ENCODE assay signal across 33 mouse cellular contexts in the genomic region with DNA sequence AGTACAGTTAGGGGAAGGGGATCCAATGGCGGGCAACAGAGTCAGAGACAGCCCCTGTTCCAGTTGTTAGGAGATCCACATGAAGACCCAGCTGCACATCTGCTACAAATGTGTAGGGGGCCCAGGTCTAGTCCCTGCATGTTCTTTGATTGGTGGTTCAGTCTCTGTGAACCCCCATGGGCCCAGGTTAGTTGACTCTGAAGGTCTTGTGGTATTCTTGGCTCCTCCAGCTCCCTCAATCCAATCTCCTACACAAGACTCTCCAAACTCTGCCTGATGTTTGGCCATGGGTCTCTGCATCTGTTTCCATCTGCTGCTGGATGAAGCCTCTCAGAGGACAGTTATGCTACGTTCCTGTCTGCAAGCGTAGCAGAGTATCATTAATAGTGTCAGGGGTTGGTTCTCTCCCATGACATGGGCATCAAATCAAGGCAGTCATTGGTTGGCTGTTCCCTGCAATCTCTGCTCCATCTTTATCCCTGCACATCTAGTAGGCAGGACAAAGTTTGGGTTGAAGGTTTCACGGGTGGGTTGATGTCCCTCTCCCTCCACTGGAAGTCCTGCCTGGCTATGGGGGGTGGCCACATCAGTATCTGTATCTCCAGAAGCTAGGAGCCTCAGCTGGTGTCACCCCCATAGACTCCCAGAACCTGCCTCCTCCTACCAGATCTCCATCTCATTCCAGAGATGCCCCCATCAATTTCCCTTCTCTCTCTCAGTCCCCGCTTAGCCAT. TPM values are rescaled to one million over a fixed set of nuclear protein-coding genes. Genes with fewer than 3 reads are reported as not detected.
A peak's percentile ranks its signal among the peaks of the same experiment; 100 is the strongest.
DNase-seq lines count a peak whose midpoint lies in the region; ATAC-seq and TF ChIP-seq lines count a peak whose summit lies in the region.
"Had no signal": no experiment of that assay in that cellular context is flagged by ENCODE, and none has a peak within 500 bp of the region (broad histone marks: within the 10 kb centered on the region; RNA-seq: fewer than 3 reads in every experiment).

No protein-coding gene starts in this region.

- peak overlapping the region; percentile 22; the same call in 1 of the 2 replicates for H3K27ac ChIP-seq in heart, embryonic 12.5 days (ENCODE audit: poor library complexity, severe bottlenecking)
- peak overlapping the region; percentile 58 for H3K27ac ChIP-seq in kidney, adult 2 months (ENCODE audit: insufficient read depth, low read depth, low read length)
- peak overlapping the region; percentile 77 for H3K27ac ChIP-seq in brown adipose tissue, adult 24 weeks (replicated peaks; ENCODE audit: low read depth, low read length)
- peak overlapping the region; percentile 49 for H3K27ac ChIP-seq in small intestine, adult 2 months (ENCODE audit: insufficient read depth, low read depth, low read length)
- H3K27ac ChIP-seq: embryonic facial prominence, embryonic 10.5 days; embryonic facial prominence, embryonic 15.5 days; forebrain, embryonic 12.5 days; hindbrain, embryonic 10.5 days; hindbrain, embryonic 15.5 days; kidney, embryonic 15.5 days; layer of hippocampus, adult 2 months; left cerebral cortex, adult 2 months; limb, embryonic 12.5 days; liver, embryonic 13.5 days; midbrain, embryonic 13.5 days; neural tube, embryonic 13.5 days had no signal

- H3K27me3 ChIP-seq in heart, embryonic 12.5 days (replicated peaks) = no peaks in the 10 kb centered on the region
- no peaks in the 10 kb centered on the region for H3K27me3 ChIP-seq in kidney, adult 2 months (replicated peaks; ENCODE audit: control insufficient read depth, insufficient read depth, low read length)
- no peaks in the 10 kb centered on the region for H3K27me3 ChIP-seq in small intestine, adult 2 months (ENCODE audit: control insufficient read depth, insufficient read depth, low read length)
- H3K27me3 ChIP-seq: embryonic facial prominence, embryonic 15.5 days; forebrain, embryonic 12.5 days; hindbrain, embryonic 15.5 days; kidney, embryonic 15.5 days; limb, embryonic 12.5 days; liver, embryonic 13.5 days; midbrain, embryonic 13.5 days; neural tube, embryonic 13.5 days had no signal

- no peaks in the 10 kb centered on the region for H3K36me3 ChIP-seq in heart, embryonic 12.5 days
- H3K36me3 ChIP-seq in kidney, adult 2 months (ENCODE audit: control insufficient read depth, insufficient read depth, low read length) = no peaks in the 10 kb centered on the region
- H3K36me3 ChIP-seq in small intestine, adult 2 months (ENCODE audit: control insufficient read depth, insufficient read depth, low read length) = no peaks in the 10 kb centered on the region
- H3K36me3 ChIP-seq: embryonic facial prominence, embryonic 10.5 days; embryonic facial prominence, embryonic 15.5 days; forebrain, embryonic 12.5 days; hindbrain, embryonic 10.5 days; hindbrain, embryonic 15.5 days; kidney, embryonic 15.5 days; limb, embryonic 12.5 days; liver, embryonic 13.5 days; midbrain, embryonic 13.5 days; neural tube, embryonic 13.5 days had no signal

- no peak for TF ChIP-seq POLR2A in kidney, adult 2 months (IDR thresholded peaks at IDR 0.05; ENCODE audit: low read depth, low read length)
- no peak for TF ChIP-seq POLR2A in small intestine, adult 2 months (IDR thresholded peaks at IDR 0.05; ENCODE audit: low read depth, low read length)

- ATAC-seq in heart, embryonic 12.5 days (ENCODE audit: insufficient number of reproducible peaks, low FRiP score) = no peak
- ATAC-seq in activated CD4-positive, CD25-positive, alpha-beta regulatory T cell, adult 4 months = no peak
- ATAC-seq: CD4-positive, CD25-positive, alpha-beta regulatory T cell, adult 4 months; forebrain, postnatal 0 days; inflammation-experienced regulatory T-cells, adult 6 months; midbrain, embryonic 13.5 days had no signal

- H3K4me3 ChIP-seq in heart, embryonic 12.5 days = no peak overlapping the region
- no peak overlapping the region for H3K4me3 ChIP-seq in kidney, adult 2 months (ENCODE audit: insufficient read depth, low read depth, low read length)
- H3K4me3 ChIP-seq in brown adipose tissue, adult 24 weeks (ENCODE audit: insufficient read depth, low read depth, low read length) = no peak overlapping the region
- H3K4me3 ChIP-seq in small intestine, adult 2 months (ENCODE audit: low read depth, low read length) = no peak overlapping the region
- H3K4me3 ChIP-seq: embryonic facial prominence, embryonic 10.5 days; embryonic facial prominence, embryonic 15.5 days; forebrain, embryonic 12.5 days; hindbrain, embryonic 10.5 days; hindbrain, embryonic 15.5 days; kidney, embryonic 15.5 days; layer of hippocampus, adult 2 months; left cerebral cortex, adult 2 months; limb, embryonic 12.5 days; liver, embryonic 13.5 days; midbrain, embryonic 13.5 days; neural tube, embryonic 13.5 days had no signal

- H3K9ac ChIP-seq in heart, embryonic 12.5 days = no peak overlapping the region
- H3K9ac ChIP-seq: embryonic facial prominence, embryonic 15.5 days; forebrain, embryonic 12.5 days; forebrain, postnatal 0 days; hindbrain, embryonic 15.5 days; kidney, embryonic 15.5 days; limb, embryonic 12.5 days; liver, embryonic 13.5 days; midbrain, embryonic 13.5 days; neural tube, embryonic 13.5 days had no signal

- no peaks in the 10 kb centered on the region for H3K9me3 ChIP-seq in heart, embryonic 12.5 days (replicated peaks)
- H3K9me3 ChIP-seq: embryonic facial prominence, embryonic 10.5 days; embryonic facial prominence, embryonic 15.5 days; forebrain, embryonic 12.5 days; hindbrain, embryonic 10.5 days; hindbrain, embryonic 15.5 days; kidney, embryonic 15.5 days; limb, embryonic 12.5 days; liver, embryonic 13.5 days; midbrain, embryonic 13.5 days; neural tube, embryonic 13.5 days had no signal

- H3K4me2 ChIP-seq in heart, embryonic 12.5 days = no peak overlapping the region
- H3K4me2 ChIP-seq: embryonic facial prominence, embryonic 15.5 days; forebrain, embryonic 12.5 days; hindbrain, embryonic 15.5 days; kidney, embryonic 15.5 days; limb, embryonic 12.5 days; liver, embryonic 13.5 days; midbrain, embryonic 13.5 days; neural tube, embryonic 13.5 days had no signal

- no peak for TF ChIP-seq CTCF in kidney, adult 2 months (conservative IDR thresholded peaks at IDR 0.05; ENCODE audit: insufficient read depth, insufficient read length, low read depth, low read length)
- TF ChIP-seq CTCF in small intestine, adult 2 months (IDR thresholded peaks at IDR 0.05; ENCODE audit: extremely low read depth, insufficient read length, insufficient replicate concordance, low read depth, low read length) = no peak

- no peak for DNase-seq in heart, postnatal 4 days
- DNase-seq in kidney, adult 2 months = no peak
- no peak for DNase-seq in kidney, postnatal 36 days
- DNase-seq: adrenal gland, postnatal 25 days; cerebellum, adult 18-20 months; cerebellum, postnatal 14 days; forebrain, postnatal 0 days; gastrocnemius, postnatal 10 days; liver, embryonic 13.5 days; lung, adult 2 months; thymus, adult 18-20 months; thymus, postnatal 25 days had no signal

- H3K4me1 ChIP-seq in heart, embryonic 12.5 days (replicated peaks) = peaks cover 13% of the 10 kb centered on the region
- H3K4me1 ChIP-seq in kidney, adult 2 months (ENCODE audit: control insufficient read depth, insufficient read depth, low read length) = peaks cover 20% of the 10 kb centered on the region
- peaks cover 7% of the 10 kb centered on the region; the same call in 1 of the 2 replicates for H3K4me1 ChIP-seq in brown adipose tissue, adult 24 weeks (ENCODE audit: control insufficient read depth, insufficient read depth, insufficient read length, low read length)
- H3K4me1 ChIP-seq in small intestine, adult 2 months (ENCODE audit: control insufficient read depth, insufficient read depth, insufficient read length, low read length) = no peaks in the 10 kb centered on the region
- H3K4me1 ChIP-seq: midbrain, embryonic 13.5 days; neural tube, embryonic 13.5 days had no signal

- 84% methylated on average over 5 of the region's 5 CpGs for WGBS in heart, embryonic 12.5 days
- WGBS in kidney, adult 2 months = 86% methylated on average over 5 of the region's 5 CpGs
- 82% methylated on average over 5 of the region's 5 CpGs for WGBS in small intestine, adult 2 months

RNA-seq across cellular contexts. Expression of gene Slc28a1, which starts 25.2 kb away (rescaled TPM):
- 0.14 and 0.26 TPM in 2 replicates for polyA plus RNA-seq in heart, embryonic 12.5 days (2016; fragmentation: Nextera tagmentation; extraction: Ambion mirVana)
- total RNA-seq in heart, postnatal 4 days (2021) = under 1 TPM in 1 of 2 experiments, not detected in 1; 0.33 TPM
- 18.8 and 21.9 TPM in 2 replicates for polyA plus RNA-seq in kidney, adult 2 months (2012; rRNA removed)
- polyA plus RNA-seq in brown adipose tissue, adult 24 weeks (2012; ENCODE audit: insufficient read depth, insufficient read length, missing spikeins) = not detected in 2 replicates
- polyA plus RNA-seq in small intestine, adult 2 months (2012; rRNA removed) = 40.5 and 94.4 TPM in 2 replicates
- not detected for polyA plus RNA-seq in activated CD4-positive, CD25-positive, alpha-beta regulatory T cell, adult 4 months (2017; shearing (Covaris generic))
- total RNA-seq: granulocyte monocyte progenitor cell, adult 5-6 weeks; layer of hippocampus, adult 2 months; layer of hippocampus, postnatal 14 days; megakaryocyte-erythroid progenitor cell, adult 5-6 weeks had no signal
- polyA plus RNA-seq: CD4-positive, CD25-positive, alpha-beta regulatory T cell, adult 4 months; embryonic facial prominence, embryonic 15.5 days; forebrain, embryonic 12.5 days; hindbrain, embryonic 10.5 days; hindbrain, embryonic 15.5 days; inflammation-experienced regulatory T-cells, adult 6 months; limb, embryonic 12.5 days; midbrain, embryonic 13.5 days; neural tube, embryonic 13.5 days; stomach, embryonic 14.5 days had no signal

Comparison
In these comparisons a context has a peak if more than half of its experiments do, and no peak if none do; other contexts are left out.
1. H3K27ac ChIP-seq: peak in every context shown above with its lines; median percentile 77 in brown adipose tissue, adult 24 weeks; 58 in kidney, adult 2 months; 49 in small intestine, adult 2 months; 22 in heart, embryonic 12.5 days.
2. RNA of gene Slc28a1, which starts 25.2 kb away (polyA plus RNA-seq): 40.5 to 94.4 TPM in small intestine, adult 2 months and 18.8 to 21.9 TPM in kidney, adult 2 months; 0.14 to 0.26 TPM in heart, embryonic 12.5 days, not detected in brown adipose tissue, adult 24 weeks and not detected in activated CD4-positive, CD25-positive, alpha-beta regulatory T cell, adult 4 months; every median in the first group is over 10 times any median in the second.